Mouse (Mus musculus) adrenal gland, adult (tissue): ENCODE measurements around the gene Ablim2.

ENCODE experiments used
- DNase-seq, 2 experiments: peaks; one replicate each; pipeline ENCODE4 v3.0.0; 2022 to 2023; ENCODE audit warnings: low spot score in 1 of 2; ENCODE audit not compliant: inconsistent age in 2 of 2

Ablim2 gene

DNA sequence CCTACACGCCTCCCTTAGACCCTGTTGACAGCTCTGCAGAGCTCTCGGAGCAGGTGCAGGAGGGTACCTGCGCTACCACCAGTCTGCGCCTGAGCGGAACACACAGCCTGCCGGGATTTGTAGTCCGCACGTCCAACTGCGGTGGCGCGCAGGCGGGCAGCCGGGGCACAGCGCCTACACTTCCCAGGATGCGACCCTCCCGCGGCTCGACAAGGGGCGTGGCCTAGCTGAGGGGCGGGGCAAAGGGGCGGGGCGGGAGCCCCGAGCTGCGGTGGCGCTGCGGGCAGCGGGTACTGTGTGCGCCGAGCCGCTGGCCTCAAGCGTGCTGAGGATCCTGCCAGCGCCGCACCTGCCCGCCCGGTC, at the start of gene Ablim2:
Ablim2 (plus strand) TSS at position 242 of the 363 bp plus-strand sequence.
- peak; percentile 94 to 96 for DNase-seq

DNA sequence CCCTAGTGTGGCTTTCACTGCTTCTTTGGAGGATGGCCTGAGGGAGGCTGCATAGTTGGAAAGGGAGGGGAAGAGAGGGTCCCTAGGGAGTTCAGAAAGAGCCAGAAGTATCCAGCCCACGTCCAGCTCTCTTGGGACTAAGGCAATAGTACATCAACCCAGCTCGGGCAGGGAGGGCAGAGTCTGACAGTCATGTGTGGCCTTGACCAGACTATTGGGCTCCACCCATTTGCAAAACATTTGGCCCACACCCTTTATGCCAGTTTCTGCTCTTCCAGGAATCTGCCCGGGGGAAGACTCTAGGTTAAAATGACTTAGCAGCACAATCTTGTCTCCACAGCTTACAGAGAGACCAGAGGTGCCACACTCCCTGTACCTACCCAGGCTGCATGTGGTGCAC, 47.2 kb upstream of the Ablim2 start:
- DNase-seq, result peak; percentile 78 to 91

DNA sequence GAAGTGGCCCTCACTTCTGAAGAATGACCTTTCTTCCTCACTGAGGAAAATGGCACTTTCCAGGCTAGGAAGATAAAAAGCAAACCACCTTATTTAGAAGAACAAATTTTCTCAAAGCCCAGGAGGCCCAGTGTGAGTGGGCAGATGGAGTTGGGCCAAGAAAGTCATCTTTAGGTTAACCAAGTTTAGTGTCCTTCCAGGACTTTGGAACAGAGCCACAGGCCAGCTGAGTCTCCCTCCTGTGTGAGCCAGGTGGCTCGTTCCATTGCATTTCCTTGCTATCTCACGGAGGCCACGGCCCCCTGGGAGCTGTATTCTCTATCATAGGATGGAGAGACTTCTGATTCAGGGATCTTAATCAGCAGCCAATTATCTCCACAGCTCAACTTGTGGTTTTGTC, 46.7 kb upstream of the Ablim2 start:
- DNase-seq, result no peak

DNA sequence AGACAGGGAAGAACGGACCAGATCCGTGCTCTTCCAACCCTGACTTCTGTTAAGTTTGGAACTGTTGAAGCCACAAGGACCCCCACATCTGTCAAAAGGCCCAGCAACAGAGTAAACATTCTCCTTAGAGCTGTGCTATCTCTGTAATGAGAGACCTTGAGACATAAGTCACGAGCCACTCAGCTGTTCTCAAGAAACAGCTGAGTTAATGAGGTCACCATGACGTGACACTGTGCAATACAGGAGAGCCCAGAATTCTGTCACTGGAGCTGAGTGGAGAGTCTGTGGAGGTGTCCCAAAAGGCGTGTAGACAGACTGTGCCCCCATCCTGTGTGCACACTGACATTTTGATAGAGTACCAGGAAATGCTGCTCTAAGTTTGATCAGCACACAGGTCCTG, 45.2 kb upstream of the Ablim2 start:
- DNase-seq, result peak in 1 of 2 experiments; percentile 50

DNA sequence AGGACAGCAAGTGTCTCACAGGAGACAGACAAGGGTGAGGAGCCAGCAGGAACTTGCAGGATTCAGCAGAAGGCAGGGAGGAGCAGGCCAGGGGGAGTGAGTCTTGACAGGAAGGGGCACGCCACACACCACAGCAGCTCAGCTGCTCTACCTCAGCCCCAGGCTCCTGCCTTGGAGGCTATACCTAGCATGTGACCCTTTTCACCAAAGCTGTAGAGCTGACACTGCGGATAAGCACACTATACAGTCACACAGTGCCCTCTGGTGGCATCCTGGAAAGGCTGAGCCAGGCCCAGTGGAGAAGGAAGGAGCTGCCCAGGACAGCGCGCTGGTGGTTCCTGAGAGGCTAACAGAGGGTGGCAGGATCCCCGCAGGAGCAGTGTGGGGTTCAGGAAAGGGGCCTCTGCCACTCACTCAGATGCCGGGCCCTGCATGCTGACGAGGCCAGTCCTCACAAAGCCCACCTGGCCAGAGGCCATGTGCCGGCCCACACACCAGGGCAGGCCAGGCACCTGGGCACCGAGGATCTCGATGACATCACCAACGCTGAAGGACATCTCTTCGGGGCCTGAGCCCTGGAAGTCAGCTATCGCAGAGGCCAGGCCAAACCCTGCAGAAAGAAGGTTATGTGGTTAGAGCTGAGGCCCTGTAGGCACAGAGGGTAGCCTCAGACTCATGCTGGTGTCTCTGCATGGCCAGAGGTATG, 43.9 kb upstream of the Ablim2 start:
- DNase-seq, result peak; percentile 82 to 93

DNA sequence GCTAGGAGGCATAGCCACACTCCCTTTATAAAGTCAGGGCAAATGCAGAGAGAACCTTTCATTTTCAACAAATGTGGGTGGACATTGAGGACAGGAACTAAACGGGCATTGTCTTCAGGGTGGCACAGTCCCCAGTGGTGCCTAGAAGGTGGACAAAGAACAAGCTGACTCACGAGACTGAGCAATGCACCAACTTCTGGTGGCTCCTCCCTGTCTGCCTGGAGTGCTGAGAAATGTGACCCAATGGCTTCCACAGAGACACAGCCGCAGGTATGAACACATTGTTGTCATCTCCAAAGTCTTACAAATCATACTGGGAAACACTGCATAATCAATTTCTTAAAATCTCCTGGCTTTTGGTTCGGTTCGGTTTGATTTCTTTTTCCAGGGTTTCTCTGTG, 40.2 kb upstream of the Ablim2 start:
- DNase-seq, result peak; percentile 54 to 81

DNA sequence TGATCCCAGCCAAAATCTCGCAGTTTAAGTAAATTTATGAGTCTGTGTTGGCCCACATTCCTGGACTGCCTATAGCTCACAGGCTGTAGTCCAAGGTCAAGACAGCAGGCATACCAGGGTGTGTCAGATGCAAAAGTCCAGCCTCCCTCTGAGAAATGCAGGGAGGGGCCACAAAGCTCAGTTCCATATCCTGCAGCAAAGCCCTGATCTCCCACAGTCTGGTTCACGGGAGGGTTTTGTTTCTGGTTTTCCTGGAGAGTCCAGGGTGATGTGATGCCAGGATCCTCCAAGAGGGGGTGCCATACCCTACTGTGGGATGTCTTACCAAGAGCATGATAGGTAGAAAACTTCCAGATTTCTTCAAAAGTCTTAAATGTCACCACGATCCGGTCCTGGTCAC, 39.7 kb upstream of the Ablim2 start:
- peak; percentile 62 to 88 for DNase-seq

DNA sequence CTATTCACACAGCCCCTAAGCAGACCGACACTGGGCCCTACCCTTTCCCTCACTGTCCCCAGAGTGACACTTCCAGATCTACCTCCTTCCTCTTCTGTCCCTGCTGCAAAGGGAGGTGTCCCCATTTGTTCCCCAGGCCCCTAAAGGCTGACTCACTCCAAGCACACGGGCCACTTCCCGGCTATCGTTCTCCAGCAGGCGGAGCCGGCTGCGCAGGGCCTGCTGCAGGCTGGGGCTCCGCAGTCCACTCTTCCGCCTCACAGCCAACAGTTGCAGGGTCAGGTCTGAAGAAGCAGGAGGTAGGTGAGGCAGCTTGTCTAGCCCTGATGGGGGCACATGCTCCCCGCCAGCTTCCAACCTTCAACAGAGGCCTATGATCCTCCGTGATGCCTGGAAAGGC, 38.9 kb upstream of the Ablim2 start:
- peak in 1 of 2 experiments; percentile 31 for DNase-seq

DNA sequence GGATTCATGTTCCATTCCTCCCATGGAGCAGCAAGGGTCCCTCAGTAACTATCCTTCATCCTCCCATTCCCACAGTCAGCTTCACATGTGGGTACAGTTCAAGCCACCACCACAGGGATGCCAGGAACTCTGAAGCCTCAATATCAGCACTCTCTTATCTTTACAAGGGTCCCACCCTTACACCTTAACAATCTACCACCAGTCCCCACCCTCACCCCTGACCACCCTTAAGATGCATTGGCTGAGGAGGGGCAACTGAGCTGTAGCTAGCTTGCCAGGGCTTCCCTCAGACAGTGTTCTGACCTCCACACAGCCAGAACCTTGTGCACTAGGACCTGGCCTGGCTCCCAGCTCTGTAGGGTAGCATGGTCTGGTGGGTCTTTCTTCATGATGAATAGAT, 38.3 kb upstream of the Ablim2 start:
- DNase-seq, result peak in 1 of 2 experiments; percentile 61

DNA sequence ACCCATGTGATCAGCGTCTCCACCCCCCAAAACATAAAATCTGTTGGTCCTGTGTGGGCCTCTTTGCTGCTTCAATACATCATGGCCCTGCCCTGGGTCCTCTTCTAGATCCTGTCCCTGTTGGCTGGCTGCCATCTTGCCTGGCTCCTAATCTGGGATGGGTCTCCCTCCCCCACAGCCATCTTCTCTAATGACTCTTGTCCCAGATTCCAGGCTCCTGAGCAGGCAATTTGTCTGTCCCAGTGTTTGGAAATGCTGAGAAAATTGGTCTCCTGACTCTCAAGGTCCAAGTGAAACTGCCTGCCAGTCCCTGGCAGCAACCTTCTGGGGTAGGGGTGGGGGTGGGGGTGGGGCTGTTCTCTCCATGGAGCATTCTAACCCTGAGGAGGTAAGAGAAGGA, 37.8 kb upstream of the Ablim2 start:
- peak; percentile 59 to 84 for DNase-seq

DNA sequence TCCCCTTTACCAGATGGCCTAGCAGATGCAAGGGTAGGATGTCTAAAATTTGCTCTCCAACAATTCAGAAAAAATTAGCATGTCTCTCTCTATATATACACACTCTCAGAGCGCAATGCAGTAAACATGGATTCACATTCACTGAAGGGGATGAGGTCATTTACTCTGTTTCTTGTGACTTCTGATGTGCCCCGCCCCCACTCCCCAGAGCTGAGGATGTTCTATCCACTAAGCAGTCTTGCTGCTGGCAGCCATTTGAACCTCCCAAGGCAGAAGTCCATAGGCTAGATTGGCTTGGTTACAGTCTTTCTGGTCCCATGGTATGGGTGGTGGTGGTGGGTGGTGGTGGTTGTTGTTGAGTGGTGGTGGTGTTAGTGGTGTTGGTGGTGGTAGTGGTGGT, 35.7 kb upstream of the Ablim2 start:
- DNase-seq, result no peak

DNA sequence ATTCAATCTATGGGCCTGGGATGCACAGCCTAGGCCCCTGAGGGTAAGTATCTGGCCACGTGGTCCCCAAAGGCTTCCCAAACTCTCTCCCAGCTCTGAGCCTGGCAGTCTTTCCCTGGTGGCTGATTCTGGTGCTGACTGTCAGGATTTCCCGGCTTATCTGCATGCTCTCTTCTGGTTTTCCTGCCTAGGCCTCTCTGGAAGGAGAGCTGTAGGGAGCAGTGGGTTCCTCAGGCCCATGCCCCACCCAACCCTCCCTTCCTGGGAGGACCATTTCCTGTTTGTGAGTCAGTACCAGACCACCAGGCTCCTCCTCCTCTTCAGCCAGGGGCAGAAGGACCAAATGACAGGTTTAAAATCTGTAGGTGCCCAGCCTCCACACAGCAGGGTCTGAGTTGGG, 35.0 kb upstream of the Ablim2 start:
- DNase-seq, result peak in 1 of 2 experiments; percentile 50

DNA sequence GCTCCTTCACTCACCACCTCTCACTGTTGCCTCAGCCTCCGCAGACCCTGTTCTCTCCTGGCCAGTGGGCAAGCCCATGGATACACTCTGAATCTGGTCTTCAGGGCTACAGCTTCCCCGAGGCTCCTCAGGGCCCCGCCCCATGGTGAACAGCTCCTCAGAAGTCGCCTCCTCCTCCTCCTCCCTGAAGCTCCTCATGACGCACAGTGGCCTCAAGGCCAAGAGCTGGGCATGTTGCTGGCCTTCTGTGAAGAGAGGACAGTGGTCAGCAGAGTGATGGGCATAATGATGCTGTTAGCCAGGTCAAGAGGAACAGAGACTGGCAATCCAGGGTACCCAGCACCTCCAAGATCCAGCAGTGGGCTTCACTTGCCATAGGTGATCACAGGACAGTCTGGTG, 33.8 kb upstream of the Ablim2 start:
- peak in 1 of 2 experiments; percentile 52 for DNase-seq

DNA sequence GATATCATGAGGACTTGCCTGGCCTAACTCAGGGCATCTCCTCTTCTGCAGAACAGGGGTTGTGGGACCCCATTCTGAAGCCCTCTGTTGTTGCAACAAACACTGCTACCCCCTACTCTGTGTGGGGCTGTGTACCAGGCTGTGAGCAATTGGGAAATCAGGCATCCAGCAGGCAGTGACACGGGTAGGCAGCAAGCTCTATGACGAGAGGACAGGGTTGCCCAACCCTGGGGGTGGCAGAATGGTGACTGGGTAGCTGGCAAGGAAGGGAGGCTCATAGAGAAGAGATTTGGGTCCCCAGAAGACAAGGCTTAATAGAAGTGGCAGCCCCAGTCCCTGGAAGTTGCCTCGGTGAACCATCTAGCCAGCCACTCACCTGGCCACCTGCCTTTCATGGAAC, 31.8 kb upstream of the Ablim2 start:
- peak in 1 of 2 experiments; percentile 66 for DNase-seq

DNA sequence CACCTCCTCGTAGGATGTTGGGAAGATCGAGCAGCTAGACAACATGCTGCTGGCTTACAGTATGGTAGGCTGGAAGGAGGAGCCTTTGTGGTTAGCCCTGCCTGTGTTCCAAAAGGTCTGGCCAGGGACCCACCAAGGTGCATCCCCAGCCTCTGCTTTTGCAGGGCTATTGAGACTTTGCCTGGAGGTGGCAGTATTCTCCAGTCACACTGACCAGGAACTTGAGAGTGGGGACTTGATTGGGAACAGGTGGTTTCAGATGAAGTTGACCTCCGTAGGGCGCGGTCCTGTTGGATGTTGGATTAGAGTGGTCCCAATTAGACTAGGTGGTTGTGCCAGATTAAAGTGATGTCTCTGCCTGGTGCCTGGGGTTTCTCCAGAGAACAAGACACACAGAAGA, 30.2 kb upstream of the Ablim2 start:
- no peak for DNase-seq

DNA sequence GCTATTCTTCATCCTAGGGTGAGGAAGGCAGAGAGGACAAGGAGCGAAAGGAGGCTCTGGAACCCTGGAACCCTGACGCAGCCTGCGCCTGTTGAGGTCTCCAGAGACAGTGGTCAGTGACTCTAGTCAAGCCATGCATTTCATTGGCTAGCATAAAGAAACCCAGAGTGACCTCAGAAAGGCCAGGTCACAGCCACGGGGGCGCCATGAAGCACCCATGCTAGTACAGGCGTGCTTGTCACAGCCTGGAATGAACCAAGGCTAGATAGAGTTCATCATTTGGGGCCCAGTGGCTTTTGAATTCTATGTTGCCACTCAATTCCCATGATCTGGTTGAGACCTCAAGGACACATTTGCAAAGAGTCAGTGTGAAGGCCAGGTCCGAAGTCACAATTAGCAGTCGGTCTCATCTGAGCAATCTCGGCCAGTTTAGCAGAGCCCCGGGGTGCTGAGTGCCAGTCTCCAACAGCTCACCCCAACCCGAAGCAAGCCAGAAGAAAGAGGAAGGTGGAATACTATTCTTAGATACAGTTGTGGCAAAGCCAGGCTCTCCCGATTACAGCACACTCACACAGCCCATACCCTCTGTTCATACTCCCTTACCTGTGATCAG, 29.2 kb upstream of the Ablim2 start:
- DNase-seq, result peak in 1 of 2 experiments; percentile 79

DNA sequence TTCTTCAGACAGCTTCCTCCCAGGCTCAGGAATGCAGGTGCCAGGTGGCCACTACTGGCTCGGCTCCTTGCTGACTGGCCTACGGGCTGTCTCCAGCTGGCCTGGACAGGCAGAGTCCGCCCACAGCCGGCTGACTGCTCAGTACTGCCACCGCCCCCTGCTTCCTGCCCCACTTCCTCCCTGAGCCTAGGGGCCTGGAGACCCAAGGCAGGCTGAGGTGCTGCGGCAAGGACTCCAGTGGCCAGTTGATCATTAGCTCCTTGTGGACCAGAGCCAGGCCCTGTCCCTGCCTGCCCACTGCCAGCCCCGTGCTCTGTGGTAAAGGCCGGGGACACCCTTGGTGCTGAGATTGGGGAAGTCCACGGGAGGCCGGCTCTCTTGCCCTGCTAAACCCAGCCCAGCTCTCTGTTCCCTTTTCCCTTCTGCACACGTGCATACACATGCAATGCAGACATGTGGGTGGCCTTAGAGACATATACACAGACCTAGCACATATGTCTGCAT, 28.7 kb upstream of the Ablim2 start:
- DNase-seq, result peak; percentile 73 to 87

DNA sequence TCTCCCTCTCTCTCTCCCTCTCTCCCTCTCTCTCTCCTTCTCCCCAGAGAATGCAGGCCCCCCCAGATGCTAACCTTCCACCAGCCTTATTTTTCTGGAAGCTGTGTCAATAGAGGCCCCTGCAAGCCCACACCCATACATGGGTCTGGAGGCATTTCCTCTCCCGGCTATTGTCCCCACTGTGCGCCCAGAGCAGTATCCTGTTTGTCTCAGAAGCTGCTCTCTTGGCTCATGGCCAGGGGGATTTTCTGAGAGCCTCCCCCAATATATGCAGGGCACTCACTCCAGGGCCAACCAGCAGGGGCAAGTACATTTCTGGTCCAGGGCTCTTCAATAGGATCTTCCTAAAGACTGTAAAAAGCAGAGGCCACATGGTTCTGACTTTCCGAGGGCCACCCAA, 27.8 kb upstream of the Ablim2 start:
- DNase-seq, result peak; percentile 68 to 76

DNA sequence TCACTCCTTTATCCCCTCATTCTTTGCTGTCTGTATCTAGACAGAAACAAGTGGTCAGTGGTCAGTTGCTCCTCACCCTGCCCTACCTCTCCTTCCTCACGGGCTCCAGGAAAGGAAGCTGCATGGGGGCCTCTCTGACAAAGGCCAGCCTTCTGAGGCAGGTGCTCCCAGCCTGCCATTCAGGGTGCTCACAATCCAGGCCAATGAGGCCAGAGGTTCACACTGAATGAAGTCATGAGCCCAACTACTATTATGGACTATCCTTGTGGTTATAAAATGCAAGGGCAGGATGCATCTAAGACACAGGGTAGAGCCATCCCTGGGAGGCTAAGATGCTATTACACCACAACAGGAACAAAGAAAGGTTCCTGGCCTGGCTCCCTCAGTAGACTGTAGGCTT, 27.1 kb upstream of the Ablim2 start:
- DNase-seq, result no peak

DNA sequence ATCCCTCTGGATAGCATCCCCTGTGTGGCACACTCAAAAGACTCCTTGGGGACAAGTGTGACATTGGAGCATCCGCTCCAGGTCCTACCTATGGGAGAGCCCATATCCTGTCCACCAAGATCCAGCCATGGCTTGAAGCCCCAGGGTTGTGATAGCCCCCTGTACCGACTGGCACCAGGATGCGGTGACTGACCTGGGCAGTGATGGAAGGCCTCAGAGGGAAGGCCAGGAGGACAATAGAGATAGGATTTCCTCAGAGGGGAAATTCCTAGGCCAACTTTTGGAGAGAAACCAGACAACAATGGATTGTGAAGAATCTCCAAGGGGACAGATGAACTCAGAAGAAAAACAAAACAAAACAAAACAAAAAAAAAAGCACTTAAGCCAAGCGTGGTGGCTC, 26.7 kb upstream of the Ablim2 start:
- DNase-seq, result peak in 1 of 2 experiments; percentile 53

DNA sequence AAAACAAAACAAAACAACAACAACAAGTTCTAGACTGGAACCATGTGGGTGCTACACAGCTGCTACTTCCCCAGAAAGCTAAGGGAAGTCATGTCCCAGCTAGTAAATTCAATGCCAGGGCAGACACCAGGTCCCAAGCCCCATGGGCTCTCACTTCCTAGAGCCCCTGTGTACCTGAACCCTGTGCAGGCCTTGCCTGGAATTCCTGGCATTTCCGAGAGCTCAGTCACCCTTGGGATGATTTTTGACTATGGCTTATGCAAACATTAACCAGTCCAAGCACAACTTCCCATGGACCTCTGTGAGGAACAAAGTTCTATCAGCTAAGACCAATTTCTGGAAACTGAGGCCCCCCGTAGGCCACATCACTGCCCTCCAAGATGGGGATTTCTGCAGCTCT, 24.2 kb upstream of the Ablim2 start:
- DNase-seq, result no peak

DNA sequence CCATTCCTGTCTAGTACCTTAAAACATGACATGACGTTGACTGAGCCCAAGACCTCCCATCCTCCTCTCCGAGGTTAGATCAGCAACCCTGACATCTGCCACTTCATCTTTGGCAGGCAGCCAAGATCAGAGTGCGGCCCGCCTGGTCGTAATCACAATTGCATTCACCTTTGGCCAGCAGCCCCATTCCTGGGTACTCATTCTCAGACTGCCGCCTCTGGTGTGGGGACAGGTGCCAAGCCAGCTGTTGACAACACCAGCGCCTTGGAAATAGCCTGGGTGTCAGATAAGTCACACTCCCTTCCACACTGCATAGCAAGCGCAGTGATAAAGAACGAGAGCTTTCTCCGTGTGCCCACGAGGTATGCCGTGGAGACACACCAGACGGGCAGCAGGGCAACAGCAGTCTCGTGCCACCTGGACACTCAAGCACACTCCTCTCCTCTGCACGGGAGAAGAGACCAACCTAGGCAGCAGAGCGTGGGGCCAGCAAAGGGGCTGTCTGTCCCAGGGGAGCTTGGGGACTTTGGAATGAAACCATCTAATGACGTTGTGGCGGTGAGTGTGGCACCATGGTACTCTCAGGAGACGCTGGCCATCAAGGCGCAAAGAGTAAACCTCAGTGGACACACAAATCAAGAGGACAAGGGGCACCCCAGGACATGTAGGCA, 20.3 kb upstream of the Ablim2 start:
- DNase-seq, result peak; percentile 81 to 90
